Mouse (Mus musculus) intestine, postnatal 0 days (tissue): ENCODE data around the gene Vmn1r202. TPM values are rescaled to one million over a fixed set of nuclear protein-coding genes. Genes with fewer than 3 reads are reported as not detected.
"Not testable (repeated sequence)": the region's sequence is repeated elsewhere in the genome, so short reads cannot be mapped to it uniquely, and the experiment has no call there.

Source experiments
- ATAC-seq: fragments of 200-750 bp; cut with Nextera tagmentation; 2 replicates; pipeline ENCODE4 v1.8.0; 2017; ENCODE audit warnings: mild to moderate bottlenecking, moderate TSS enrichment, moderate library complexity
- H3K27ac ChIP-seq: fragments of 300-500 bp; sonication (generic); 2 replicates; pipeline ENCODE4 v1.5.1; 2014; ENCODE audit warnings: mild to moderate bottlenecking, low read depth, low read length, moderate library complexity
- H3K27me3 ChIP-seq: fragments of 300-500 bp; sonication (generic); replicated peaks from 2 replicates; pipeline ENCODE4 v1.6.1; 2014; ENCODE audit warnings: low read length, mixed read lengths; ENCODE audit not compliant: control insufficient read depth, insufficient read depth
- H3K36me3 ChIP-seq: fragments of 300-500 bp; sonication (generic); 2 replicates; pipeline ENCODE4 v1.6.1; 2014; ENCODE audit warnings: mild to moderate bottlenecking, moderate library complexity; ENCODE audit not compliant: control insufficient read depth, insufficient read depth
- H3K4me1 ChIP-seq: fragments of 300-500 bp; sonication (generic); replicated peaks from 2 replicates; pipeline ENCODE4 v1.6.1; 2014; ENCODE audit warnings: antibody characterized with exemption, low read length, mixed read lengths; ENCODE audit not compliant: control insufficient read depth, insufficient read depth
- H3K4me2 ChIP-seq: fragments of 300-500 bp; sonication (generic); replicated peaks from 2 replicates; pipeline ENCODE4 v1.6.1; 2014; ENCODE audit warnings: low read depth, mild to moderate bottlenecking, moderate library complexity
- H3K4me3 ChIP-seq: fragments of 300-500 bp; sonication (generic); 2 replicates; pipeline ENCODE4 v1.5.1; 2014; ENCODE audit warnings: low read depth, low read length
- H3K9ac ChIP-seq: fragments of 300-500 bp; sonication (generic); 2 replicates; pipeline ENCODE4 v1.6.1; 2014; ENCODE audit warnings: mild to moderate bottlenecking, low read depth, low read length
- H3K9me3 ChIP-seq: fragments of 300-500 bp; sonication (generic); 2 replicates; pipeline ENCODE4 v1.6.1; 2016; ENCODE audit warnings: mixed run types; ENCODE audit not compliant: control insufficient read depth
- CTCF ChIP-seq: sonication (generic); IDR thresholded peaks from 2 replicates; pipeline ENCODE4 v1.5.1; 2016; ENCODE audit warnings: low read depth, mild to moderate bottlenecking, control low read depth, antibody characterized with exemption, moderate library complexity
- WGBS: fragments of 180-500 bp; shearing (Covaris S2); extraction: QIAGEN DNeasy Blood & Tissue Kit; methylation state at CpG from one replicate; pipeline ENCODE4 v1.1.7; 2014; 5-methylcytosine and 5-hydroxymethylcytosine counted together
- polyA plus RNA-seq: library from polyadenylated mRNA; unstranded; fragments of >200 nt; fragmentation: Nextera tagmentation; extraction: Ambion mirVana; gene quantifications from 2 replicates; pipeline ENCODE4 v1.2.1, GENCODE M21; 2015

Vmn1r202 gene
- not detected in 2 replicates for polyA plus RNA-seq

DNA sequence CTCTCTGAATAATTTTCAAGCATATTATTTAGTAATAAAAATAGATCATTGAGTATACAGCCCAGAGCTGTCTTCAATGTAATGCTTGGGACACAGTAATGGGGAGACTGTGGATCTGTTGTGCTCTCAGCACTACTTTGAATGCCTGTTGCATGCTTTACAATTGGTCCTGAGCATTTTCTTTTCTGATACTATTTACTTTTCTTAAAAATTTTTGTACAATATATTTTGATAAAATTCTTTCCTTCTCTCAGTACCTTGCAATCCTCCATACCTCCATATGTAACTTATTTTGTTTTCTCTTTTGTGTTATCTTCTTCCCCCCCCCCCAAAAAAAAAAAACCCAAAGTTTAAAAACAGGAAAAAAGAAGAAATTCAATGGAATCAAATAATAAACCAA, at the start of gene Vmn1r202:
Gene Vmn1r202 (minus strand): TSS at position 101 of the 400 bp plus-strand sequence.
- ATAC-seq: no peak
- Histone ChIP-seq H3K9ac (no peak within 1 kb of the TSS), H3K4me2 (no peak within 1 kb of the TSS), H3K27ac (no peak within 1 kb of the TSS), H3K27me3 (no peaks in the 10 kb centered on the region), H3K4me3 (no peak within 1 kb of the TSS), H3K36me3 (no peaks in the 10 kb centered on the region), H3K4me1 (no peaks in the 10 kb centered on the region), H3K9me3 (no peaks in the 10 kb centered on the region)
- TF ChIP-seq CTCF: no peak

DNA sequence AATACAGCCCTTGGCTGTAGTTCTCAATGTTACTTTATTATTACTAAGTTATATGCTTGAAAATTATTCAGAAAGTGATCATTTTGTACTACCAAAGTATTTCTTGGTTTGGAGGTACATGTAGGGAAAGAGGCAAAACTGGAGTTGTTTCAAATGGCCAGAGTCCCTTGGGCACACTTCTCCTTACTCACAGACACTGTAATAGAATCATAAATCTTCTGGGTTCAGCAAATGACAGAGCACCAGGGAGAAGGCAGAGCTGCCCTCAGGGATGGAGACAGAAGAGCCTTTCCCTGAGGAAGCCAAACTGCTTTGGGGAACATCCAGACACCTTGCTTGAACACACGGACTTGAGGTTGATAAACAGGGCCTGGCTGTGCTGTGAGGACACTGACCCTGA, 47.7 kb upstream of the Vmn1r202 start, which contains the start of gene Vmn1r204:
Gene Vmn1r204 (plus strand): TSS at position 301 of the 400 bp plus-strand sequence.
- not testable (repeated sequence) for H3K9ac ChIP-seq, H3K36me3 ChIP-seq, H3K9me3 ChIP-seq, H3K4me1 ChIP-seq, ATAC-seq, H3K4me3 ChIP-seq, H3K27me3 ChIP-seq, H3K27ac ChIP-seq, H3K4me2 ChIP-seq
- WGBS: 58% methylated on average over 1 of the region's 1 CpGs

DNA sequence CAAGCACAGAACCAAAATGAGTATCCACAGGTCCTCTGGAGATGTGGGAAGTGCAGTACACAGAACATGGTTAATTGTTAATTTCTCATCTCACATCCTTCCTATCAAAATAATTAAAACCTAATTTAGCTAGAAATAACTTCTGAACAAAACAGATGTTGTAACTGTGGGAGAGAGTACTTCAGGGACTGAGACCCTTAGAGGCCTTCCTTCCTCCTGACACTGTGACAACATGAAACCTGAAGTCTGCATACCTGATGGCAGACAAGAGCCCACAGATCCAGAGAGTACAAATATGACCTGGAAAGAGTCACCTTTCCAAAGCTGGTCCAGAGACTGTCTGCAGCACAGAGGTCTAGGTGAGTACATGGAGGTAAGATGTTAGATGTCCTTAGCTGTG, 12.6 kb upstream of the Vmn1r202 start, which contains the start of gene Vmn1r203:
Gene Vmn1r203 (plus strand): TSS at position 301 of the 400 bp plus-strand sequence.
- no peaks in the 10 kb centered on the region for H3K4me1 ChIP-seq
- no peak within 1 kb of the TSS for H3K9ac ChIP-seq
- H3K4me2 ChIP-seq: no peak within 1 kb of the TSS
- no peaks in the 10 kb centered on the region for H3K9me3 ChIP-seq
- no peak within 1 kb of the TSS for H3K27ac ChIP-seq
- no peak within 1 kb of the TSS for H3K4me3 ChIP-seq
- ATAC-seq: no peak
- TF ChIP-seq CTCF: no peak
- no peaks in the 10 kb centered on the region for H3K36me3 ChIP-seq
- H3K27me3 ChIP-seq: no peaks in the 10 kb centered on the region

DNA sequence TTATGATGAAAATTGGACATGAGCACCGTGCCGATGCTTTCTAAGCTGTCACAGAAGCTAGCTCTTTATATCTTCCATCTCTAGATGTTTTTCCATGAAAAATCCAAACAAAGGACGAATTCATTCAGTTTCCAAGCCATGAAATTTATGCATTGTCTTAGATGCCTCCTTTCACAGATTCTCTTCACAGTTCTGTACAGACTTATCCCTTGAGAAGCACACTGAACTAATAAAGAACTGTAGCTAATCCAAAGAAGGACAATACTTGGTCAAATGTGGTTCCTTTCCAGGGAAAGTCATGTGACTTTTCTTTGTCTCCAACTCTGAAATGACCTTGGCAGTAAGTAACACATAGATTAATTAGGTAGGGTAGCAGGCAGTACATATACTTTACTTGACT, 2.8 kb downstream of the Vmn1r202 start:
- TF ChIP-seq CTCF: no peak
- no peaks in the 10 kb centered on the region for H3K4me1 ChIP-seq
- no peaks in the 10 kb centered on the region for H3K9me3 ChIP-seq
- no peak for ATAC-seq
- H3K27me3 ChIP-seq: no peaks in the 10 kb centered on the region
- H3K9ac ChIP-seq: no peak overlapping the region
- H3K4me3 ChIP-seq: no peak overlapping the region
- no peak overlapping the region for H3K4me2 ChIP-seq
- 76% methylated on average over 3 of the region's 3 CpGs for WGBS
- H3K27ac ChIP-seq: no peak overlapping the region
- H3K36me3 ChIP-seq: no peaks in the 10 kb centered on the region

DNA sequence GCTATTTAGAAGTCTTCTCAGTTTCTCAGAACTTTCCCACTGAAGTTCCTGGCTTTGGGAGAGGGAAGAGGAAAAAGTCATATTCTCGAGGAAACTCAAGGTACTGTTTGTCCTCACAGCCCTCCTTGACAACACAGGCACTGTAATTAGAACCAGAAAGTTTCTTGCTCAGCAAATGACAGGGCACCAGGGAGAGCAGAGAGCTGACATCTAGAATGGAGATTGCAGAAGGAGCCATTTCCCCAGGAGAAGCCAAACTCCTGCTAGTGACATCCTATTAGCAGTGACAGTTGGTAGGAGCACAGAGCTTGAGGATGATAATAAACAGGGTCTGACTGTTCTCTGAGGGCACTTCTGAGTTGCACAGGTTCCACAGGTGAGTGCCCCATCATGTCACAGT, 33.6 kb downstream of the Vmn1r202 start, which contains the start of gene Vmn1r201:
Gene Vmn1r201 (plus strand): TSS at position 301 of the 400 bp plus-strand sequence.
- no peak within 1 kb of the TSS for H3K4me2 ChIP-seq
- no peak for ATAC-seq
- no peaks in the 10 kb centered on the region for H3K27me3 ChIP-seq
- 48% methylated on average over 1 of the region's 1 CpGs for WGBS
- H3K27ac ChIP-seq: no peak within 1 kb of the TSS
- no peaks in the 10 kb centered on the region for H3K9me3 ChIP-seq
- H3K4me3 ChIP-seq: no peak within 1 kb of the TSS
- no peaks in the 10 kb centered on the region for H3K36me3 ChIP-seq
- no peak for TF ChIP-seq CTCF
- H3K9ac ChIP-seq: no peak within 1 kb of the TSS
- H3K4me1 ChIP-seq: no peaks in the 10 kb centered on the region

DNA sequence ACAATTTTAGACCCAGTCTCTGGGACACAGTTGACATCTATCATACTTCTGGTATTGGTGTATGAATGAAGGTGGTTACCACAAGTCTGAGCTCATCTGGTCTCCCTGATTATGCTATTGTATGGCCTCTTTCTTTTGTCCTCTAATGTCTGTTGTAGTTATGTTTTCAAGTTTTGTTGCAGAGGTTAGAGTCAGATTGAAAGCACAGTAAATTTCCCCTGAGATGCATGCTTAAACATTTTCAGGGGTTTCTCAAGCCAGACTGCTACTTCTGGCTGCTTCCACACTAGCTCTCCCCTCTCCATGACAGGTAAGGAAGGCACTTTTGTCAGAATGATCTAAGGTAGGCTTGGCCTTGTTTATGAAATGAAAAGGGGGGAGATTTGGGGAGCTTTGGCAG, 50.0 kb downstream of the Vmn1r202 start:
- no peak for TF ChIP-seq CTCF
- Histone ChIP-seq H3K4me1 (no peaks in the 10 kb centered on the region), H3K27ac (no peak overlapping the region), H3K4me3 (no peak overlapping the region), H3K36me3 (no peaks in the 10 kb centered on the region), H3K4me2 (no peak overlapping the region), H3K9me3 (no peaks in the 10 kb centered on the region), H3K9ac (no peak overlapping the region), H3K27me3 (no peaks in the 10 kb centered on the region)
- no peak for ATAC-seq

Other genes with a start within 250 kb of the Vmn1r202 start
- not detected in 2 replicates for gene Vmn1r195, start 234.9 kb downstream of the Vmn1r202 start, polyA plus RNA-seq
- not detected in 2 replicates for gene Vmn1r196, start 215.5 kb downstream of the Vmn1r202 start, polyA plus RNA-seq
- not detected in 2 replicates for gene Vmn1r197, start 180.8 kb downstream of the Vmn1r202 start, polyA plus RNA-seq
- not detected in 2 replicates for gene Vmn1r198, start 155.0 kb downstream of the Vmn1r202 start, polyA plus RNA-seq
- gene Vmn1r199, start 125.6 kb downstream of the Vmn1r202 start, polyA plus RNA-seq: not detected in 2 replicates
- gene Vmn1r200, start 115.0 kb downstream of the Vmn1r202 start, polyA plus RNA-seq: not detected in 2 replicates
- not detected in 2 replicates for gene Vmn1r201, start 33.5 kb downstream of the Vmn1r202 start, polyA plus RNA-seq
- gene Vmn1r203, start 12.7 kb upstream of the Vmn1r202 start, polyA plus RNA-seq: not detected in 2 replicates
- gene Vmn1r204, start 47.8 kb upstream of the Vmn1r202 start, polyA plus RNA-seq: not detected in 2 replicates
- not detected in 2 replicates for gene Vmn1r205, start 87.6 kb upstream of the Vmn1r202 start, polyA plus RNA-seq
- not detected in 2 replicates for gene Vmn1r206, start 118.9 kb upstream of the Vmn1r202 start, polyA plus RNA-seq
- gene Vmn1r207-ps, start 224.2 kb upstream of the Vmn1r202 start, polyA plus RNA-seq: not detected in 2 replicates